Comparison of ENCODE assay signal across 9 mouse cellular contexts in the genomic region with DNA sequence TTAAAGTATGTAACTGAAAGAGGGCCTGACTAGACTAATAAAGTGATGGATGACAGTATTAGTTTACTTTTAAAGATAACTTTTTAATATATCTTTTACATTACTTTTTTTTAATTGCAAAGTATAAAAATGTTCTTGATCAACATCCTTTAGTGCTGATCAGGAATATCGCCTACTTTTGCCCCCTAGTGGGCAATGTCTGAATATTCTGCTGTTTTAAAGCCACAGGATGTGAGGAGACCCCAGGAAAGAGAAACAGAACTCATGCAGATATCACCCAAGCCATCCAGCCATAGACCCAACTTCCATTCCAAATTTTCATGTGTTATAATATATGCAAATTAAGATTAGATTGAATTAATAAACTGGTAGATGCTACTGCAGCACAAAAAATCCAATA. TPM values are rescaled to one million over a fixed set of nuclear protein-coding genes. Genes with fewer than 3 reads are reported as not detected.
DNase-seq lines count a peak whose midpoint lies in the region; TF ChIP-seq lines count a peak whose summit lies in the region.
"Had no signal": no experiment of that assay in that cellular context is flagged by ENCODE, and none has a peak within 500 bp of the region (broad histone marks: within the 10 kb centered on the region; RNA-seq: fewer than 3 reads in every experiment).

No protein-coding gene starts in this region.

- H3K27ac ChIP-seq in gastrocnemius, adult 2 months: no peak overlapping the region
- H3K27ac ChIP-seq: limb, embryonic 13.5 days had no signal

- no peak for TF ChIP-seq POLR2A in lung, adult 2 months (IDR thresholded peaks at IDR 0.05; ENCODE audit: borderline replicate concordance, extremely low read depth, low read depth, low read length)
- no peak for TF ChIP-seq POLR2A in brain, embryonic 14.5 days (IDR thresholded peaks at IDR 0.05; ENCODE audit: borderline replicate concordance, extremely low read depth, insufficient read depth, insufficient read length, poor library complexity, severe bottlenecking)

- no peak for DNase-seq in gastrocnemius, adult 2 months
- no peak for DNase-seq in gastrocnemius, postnatal 25 days
- no peak for DNase-seq in lung, adult 2 months
- no peak for DNase-seq in lung, postnatal 4 days
- peak; percentile 67 for DNase-seq in brain, embryonic 14.5 days (ENCODE audit: low read depth)
- peak; percentile 76 for DNase-seq in retina, embryonic 14.5 days (ENCODE audit: low spot score)
- no peak for DNase-seq in frontal cortex, postnatal 36 days (ENCODE audit: low spot score in 2 of 2)
- no peak for DNase-seq in yolk sac, embryonic 10.5 days (ENCODE audit: low spot score)

- whole genome bisulfite sequencing in lung, adult 2 months: 39% methylated on average over 1 of the region's 1 CpGs

- peak; percentile 57 for TF ChIP-seq CTCF in gastrocnemius, adult 2 months (IDR thresholded peaks at IDR 0.05)
- TF ChIP-seq CTCF in lung, adult 2 months (IDR thresholded peaks at IDR 0.05; ENCODE audit: insufficient read depth, low read length): 0 out of 2 replicates have a peak, but pooled peaks have one; percentile 9
- TF ChIP-seq CTCF in brain, embryonic 14.5 days (IDR thresholded peaks at IDR 0.05; ENCODE audit: borderline replicate concordance, extremely low read depth, insufficient read depth, insufficient read length): peak; percentile 52; the same call in 1 of the 2 replicates

- no peaks in the 10 kb centered on the region for H3K4me1 ChIP-seq in lung, adult 2 months (ENCODE audit: control insufficient read depth, insufficient read depth, low read length)

- intact Hi-C loops in gastrocnemius, adult 2 months (cut with DNase I): no loop called here

- H3K4me3 ChIP-seq in gastrocnemius, adult 2 months: no peak overlapping the region
- H3K4me3 ChIP-seq in lung, adult 2 months (replicated peaks; ENCODE audit: extremely low read depth, low read depth, low read length): no peak overlapping the region
- H3K4me3 ChIP-seq: limb, embryonic 13.5 days had no signal

RNA-seq across cellular contexts. Expression of a gene that starts 1.1 kb away (rescaled TPM):
- not detected for total RNA-seq in gastrocnemius, adult 2 months (2021)
- total RNA-seq in gastrocnemius, postnatal 25 days (2021): not detected
- 0.28 TPM in 1 of 2 replicates, not detected in the other for polyA plus RNA-seq in lung, adult 2 months (2012; rRNA removed)
- polyA plus RNA-seq in brain, embryonic 14.5 days (2012; rRNA removed): 0.57 and 1.8 TPM in 2 replicates

RNA-seq across cellular contexts. Expression of a gene that starts 24.2 kb away (rescaled TPM):
- 10 to 100 TPM in 1 of 2 experiments, 1 to 10 TPM in 1; 8.0 to 11.6 TPM for total RNA-seq in gastrocnemius, adult 2 months (2021)
- 1 to 10 TPM; 6.3 to 7.6 TPM for total RNA-seq in gastrocnemius, postnatal 25 days (2021)
- 1.3 and 2.1 TPM in 2 replicates for polyA plus RNA-seq in lung, adult 2 months (2012; rRNA removed)
- 9.5 and 12.6 TPM in 2 replicates for polyA plus RNA-seq in brain, embryonic 14.5 days (2012; rRNA removed)

Comparison
In these comparisons a context has a peak if more than half of its experiments do, and no peak if none do; other contexts are left out.
1. DNase-seq: peak in brain, embryonic 14.5 days (single experiment) and retina, embryonic 14.5 days (single experiment); none in gastrocnemius, adult 2 months (single experiment), gastrocnemius, postnatal 25 days (single experiment), lung, adult 2 months (single experiment), lung, postnatal 4 days (0 of 2), frontal cortex, postnatal 36 days (0 of 2) and yolk sac, embryonic 10.5 days (single experiment).
2. Peak in every context shown above with its lines, with median percentiles within 50 percentile points of each other: CTCF ChIP-seq.